In genomic region chr4:153236680-153237079, GRCm38 (mm10) we compare ENCODE assay signal across 11 mouse cellular contexts.
A peak's percentile ranks its signal among the peaks of the same experiment; 100 is the strongest.
DNase-seq lines count a peak whose midpoint lies in the region; ATAC-seq and TF ChIP-seq lines count a peak whose summit lies in the region.
"Had no signal": no experiment of that assay in that cellular context is flagged by ENCODE, and none has a peak within 500 bp of the region (broad histone marks: within the 10 kb centered on the region; RNA-seq: fewer than 3 reads in every experiment).

No protein-coding gene starts in this region.

- 0 out of 2 replicates have a peak, but pooled peaks cover 4% of the 10 kb centered on the region for H3K4me1 ChIP-seq in intestine, embryonic 15.5 days (replicated peaks)
- no peaks in the 10 kb centered on the region for H3K4me1 ChIP-seq in intestine, postnatal 0 days (replicated peaks; ENCODE audit: control insufficient read depth, insufficient read depth, low read length)
- peaks cover 11% of the 10 kb centered on the region; the same call in 1 of the 2 replicates for H3K4me1 ChIP-seq in neural tube, embryonic 12.5 days

- no peak for TF ChIP-seq CTCF in intestine, postnatal 0 days (IDR thresholded peaks at IDR 0.05; ENCODE audit: low read depth)

- H3K9me3 ChIP-seq in intestine, embryonic 15.5 days, result no peaks in the 10 kb centered on the region
- H3K9me3 ChIP-seq in intestine, postnatal 0 days (ENCODE audit: control insufficient read depth), result no peaks in the 10 kb centered on the region
- no peaks in the 10 kb centered on the region for H3K9me3 ChIP-seq in neural tube, embryonic 12.5 days

- no peak overlapping the region for H3K4me3 ChIP-seq in intestine, embryonic 15.5 days (replicated peaks)
- H3K4me3 ChIP-seq in intestine, postnatal 0 days (ENCODE audit: low read depth, low read length), result no peak overlapping the region
- no peak overlapping the region for H3K4me3 ChIP-seq in neural tube, embryonic 12.5 days
- H3K4me3 ChIP-seq: heart, adult 2 months had no signal

- H3K27ac ChIP-seq in intestine, embryonic 15.5 days, result no peak overlapping the region
- no peak overlapping the region for H3K27ac ChIP-seq in intestine, postnatal 0 days (ENCODE audit: low read depth, low read length)
- no peak overlapping the region for H3K27ac ChIP-seq in neural tube, embryonic 12.5 days
- H3K27ac ChIP-seq: heart, adult 2 months had no signal

- no peak for ATAC-seq in intestine, embryonic 15.5 days
- ATAC-seq in intestine, postnatal 0 days, result no peak
- ATAC-seq in neural tube, embryonic 12.5 days (ENCODE audit: low FRiP score, low read depth), result peak; percentile 63; the same call in 1 of the 2 replicates

- H3K36me3 ChIP-seq in intestine, embryonic 15.5 days, result no peaks in the 10 kb centered on the region
- no peaks in the 10 kb centered on the region for H3K36me3 ChIP-seq in intestine, postnatal 0 days (ENCODE audit: control insufficient read depth, insufficient read depth)
- H3K36me3 ChIP-seq in neural tube, embryonic 12.5 days, result no peaks in the 10 kb centered on the region

- H3K27me3 ChIP-seq in intestine, embryonic 15.5 days (replicated peaks), result no peaks in the 10 kb centered on the region
- H3K27me3 ChIP-seq in intestine, postnatal 0 days (replicated peaks; ENCODE audit: control insufficient read depth, insufficient read depth, low read length), result no peaks in the 10 kb centered on the region
- H3K27me3 ChIP-seq in neural tube, embryonic 12.5 days (replicated peaks), result no peaks in the 10 kb centered on the region
- H3K27me3 ChIP-seq: CH12.LX had no signal

- 15% methylated on average over 12 of the region's 12 CpGs for WGBS in intestine, embryonic 15.5 days
- 11% methylated on average over 12 of the region's 12 CpGs for WGBS in intestine, postnatal 0 days
- 8% methylated on average over 12 of the region's 12 CpGs for WGBS in neural tube, embryonic 12.5 days

- peak overlapping the region; percentile 17; the same call in 1 of the 2 replicates for H3K4me2 ChIP-seq in intestine, embryonic 15.5 days (replicated peaks)
- no peak overlapping the region for H3K4me2 ChIP-seq in intestine, postnatal 0 days (replicated peaks; ENCODE audit: low read depth)
- peak overlapping the region; percentile 32 for H3K4me2 ChIP-seq in neural tube, embryonic 12.5 days (replicated peaks)

- H3K9ac ChIP-seq in intestine, embryonic 15.5 days, result no peak overlapping the region
- no peak overlapping the region for H3K9ac ChIP-seq in intestine, postnatal 0 days (ENCODE audit: low read depth, low read length)
- no peak overlapping the region for H3K9ac ChIP-seq in neural tube, embryonic 12.5 days

- peak; percentile 65 for DNase-seq in WW6 (ENCODE audit: low read depth, low spot score)
- DNase-seq in forelimb bud, embryonic 11.5 days (ENCODE audit: low read depth, low spot score), result peak; percentile 28
- no peak for DNase-seq in cerebellum, adult 11-12 months
- no peak for DNase-seq in T-cell, adult 2 months (ENCODE audit: low spot score)
- no peak for DNase-seq in ovary, postnatal 36 days (ENCODE audit: low spot score)
- DNase-seq: heart, adult 2 months; lung, postnatal 10 days had no signal

Comparison
In these comparisons a context has a peak if more than half of its experiments do, and no peak if none do; other contexts are left out.
1. DNase-seq: peak in WW6 (single experiment) and forelimb bud, embryonic 11.5 days (single experiment); none in cerebellum, adult 11-12 months (single experiment), T-cell, adult 2 months (single experiment) and ovary, postnatal 36 days (single experiment).